Mouse (Mus musculus): ENCODE data around the gene Fam78b.

Fam78b gene

DNA sequence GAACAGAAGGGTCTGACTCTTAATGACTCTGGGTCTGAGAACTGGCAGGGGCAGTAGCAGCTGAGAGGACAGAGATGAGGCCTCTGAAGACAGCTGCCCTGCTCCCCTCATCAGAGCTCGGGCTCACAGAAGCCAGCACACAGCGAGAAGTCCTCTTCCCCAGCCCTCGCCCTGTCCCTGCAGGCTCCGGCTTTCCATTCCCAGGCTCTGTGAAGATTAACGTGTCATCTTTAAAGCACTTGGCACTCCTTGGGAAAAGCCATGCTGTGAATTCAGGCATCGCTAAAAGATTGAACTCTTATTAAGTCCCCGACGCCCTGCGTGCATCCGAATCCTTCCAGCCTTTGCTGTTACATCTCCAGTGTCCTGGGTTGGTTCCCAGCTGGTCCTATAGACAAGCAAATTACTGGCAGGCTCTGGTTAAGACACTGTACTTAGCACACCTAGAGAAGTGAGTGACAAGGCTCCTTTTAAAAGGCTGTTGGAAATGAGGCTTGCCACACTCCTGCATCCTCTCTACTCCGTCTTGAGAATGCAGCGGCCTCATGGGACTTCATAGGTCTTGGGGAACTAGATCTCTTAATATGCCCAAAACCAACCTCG, 30.9 kb downstream of the Fam78b start:
- DNase-seq (ENCODE audit: low read depth): no peak

GRCm38 (mm10) chr1:167034435-167034834, 33.2 kb downstream of the Fam78b start:
- peak; percentile 4 for DNase-seq (ENCODE audit: low read depth)

DNA sequence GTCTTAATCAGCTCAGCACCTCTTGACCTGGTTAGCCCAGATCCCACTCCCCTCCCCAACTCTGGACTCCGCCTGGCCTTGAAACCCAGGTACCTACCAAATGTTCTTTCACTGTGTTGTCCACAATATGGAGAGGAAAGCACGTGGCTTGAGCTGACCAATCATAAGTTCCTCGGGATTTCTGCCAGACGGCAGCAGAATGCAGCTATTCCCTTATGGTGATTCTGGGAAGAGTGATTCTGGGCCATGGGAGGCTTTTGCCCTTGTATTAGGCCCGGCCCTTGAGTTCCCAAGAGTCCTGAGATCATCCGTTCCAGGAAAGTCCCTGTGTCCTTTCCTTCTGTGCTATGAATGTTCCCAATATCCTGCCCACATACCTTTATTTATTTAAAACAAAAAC, 41.3 kb downstream of the Fam78b start:
- DNase-seq (ENCODE audit: low read depth): no peak

GRCm38 (mm10) chr1:167046169-167046927, 45.1 kb downstream of the Fam78b start:
- no peak for DNase-seq (ENCODE audit: low read depth)

- no peak for DNase-seq (ENCODE audit: low read depth)
Observed at GRCm38 (mm10) chr1:167050859-167051258, 49.6 kb downstream of the Fam78b start.

GRCm38 (mm10) chr1:167054029-167054428, 52.8 kb downstream of the Fam78b start:
- DNase-seq (ENCODE audit: low read depth): no peak

GRCm38 (mm10) chr1:167057543-167057942, 56.3 kb downstream of the Fam78b start:
- DNase-seq (ENCODE audit: low read depth): no peak

GRCm38 (mm10) chr1:167059550-167060285, 58.5 kb downstream of the Fam78b start:
- no peak for DNase-seq (ENCODE audit: low read depth)

DNA sequence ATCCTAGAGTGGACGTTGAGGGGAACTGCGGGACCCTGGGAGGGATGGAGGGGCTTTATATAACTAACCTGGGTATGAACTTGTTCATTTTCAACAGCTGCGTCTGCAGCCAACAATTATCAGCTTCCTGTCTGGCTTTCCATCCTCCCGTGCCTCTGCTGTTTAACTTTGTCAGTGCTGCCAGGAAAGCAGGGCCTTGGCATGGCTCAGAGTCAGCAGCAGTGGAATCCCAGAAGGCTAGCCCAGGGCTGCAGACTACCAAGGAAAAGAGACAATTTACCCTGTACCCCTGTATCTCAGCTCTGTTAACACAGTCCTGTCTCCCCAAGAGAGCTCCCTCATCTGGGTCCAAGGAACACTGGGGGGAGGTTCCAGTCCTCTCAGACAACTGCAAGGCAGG, 62.8 kb downstream of the Fam78b start:
- no peak for DNase-seq (ENCODE audit: low read depth)

- no peak for DNase-seq (ENCODE audit: low read depth)
Observed at GRCm38 (mm10) chr1:167065541-167065940, 64.3 kb downstream of the Fam78b start.

- DNase-seq (ENCODE audit: low read depth): no peak
Observed at GRCm38 (mm10) chr1:167065986-167066385, 64.8 kb downstream of the Fam78b start.

DNA sequence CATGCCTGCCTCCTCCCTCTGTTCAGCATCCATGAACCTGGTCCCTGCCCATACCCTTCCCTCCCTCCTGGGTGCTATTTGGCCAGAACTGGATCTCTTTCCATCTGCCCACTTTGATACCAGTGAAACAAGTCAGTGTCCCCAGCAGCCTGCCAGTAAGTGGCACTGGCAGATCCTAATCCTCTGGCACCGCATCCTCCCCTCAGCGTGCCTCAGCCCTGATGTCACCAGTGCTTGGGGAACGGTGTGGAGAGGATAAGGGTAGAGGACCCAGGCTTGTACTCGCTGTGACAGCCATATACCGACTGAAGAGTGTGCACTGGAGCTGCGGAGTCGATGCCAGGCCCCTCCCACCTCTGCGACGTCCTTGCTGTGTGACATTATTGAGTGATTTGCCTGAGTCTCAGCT, 65.7 kb downstream of the Fam78b start:
- DNase-seq (ENCODE audit: low read depth): no peak

GRCm38 (mm10) chr1:167069741-167070140, 68.5 kb downstream of the Fam78b start:
- no peak for DNase-seq (ENCODE audit: low read depth)

DNA sequence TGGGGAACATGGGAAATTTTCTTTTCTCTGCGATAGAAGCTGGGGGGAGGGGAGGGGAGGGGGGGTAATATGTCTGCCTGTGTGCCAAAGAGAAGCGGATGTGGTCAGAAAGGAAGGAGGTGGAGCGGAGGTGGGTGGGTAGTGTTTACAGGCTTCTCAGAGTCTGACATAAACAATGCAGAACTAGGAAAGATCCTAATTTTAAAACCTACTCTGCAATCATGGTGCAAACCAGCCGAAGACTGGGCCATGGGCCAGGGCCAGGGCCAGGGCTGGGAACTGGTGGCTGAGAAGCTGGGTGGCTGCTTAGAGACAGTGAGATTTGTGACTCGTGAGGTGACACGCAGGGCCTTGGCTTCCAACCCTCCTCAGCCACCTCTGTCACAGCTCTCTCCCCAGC, 69.1 kb downstream of the Fam78b start:
- DNase-seq (ENCODE audit: low read depth): no peak

- DNase-seq (ENCODE audit: low read depth): no peak
Observed at GRCm38 (mm10) chr1:167075726-167076125, 74.5 kb downstream of the Fam78b start.

GRCm38 (mm10) chr1:167079476-167079875, 78.3 kb downstream of the Fam78b start:
- peak; percentile 16 for DNase-seq (ENCODE audit: low read depth)

GRCm38 (mm10) chr1:167081946-167082345, 80.7 kb downstream of the Fam78b start:
- no peak for DNase-seq (ENCODE audit: low read depth)

DNA sequence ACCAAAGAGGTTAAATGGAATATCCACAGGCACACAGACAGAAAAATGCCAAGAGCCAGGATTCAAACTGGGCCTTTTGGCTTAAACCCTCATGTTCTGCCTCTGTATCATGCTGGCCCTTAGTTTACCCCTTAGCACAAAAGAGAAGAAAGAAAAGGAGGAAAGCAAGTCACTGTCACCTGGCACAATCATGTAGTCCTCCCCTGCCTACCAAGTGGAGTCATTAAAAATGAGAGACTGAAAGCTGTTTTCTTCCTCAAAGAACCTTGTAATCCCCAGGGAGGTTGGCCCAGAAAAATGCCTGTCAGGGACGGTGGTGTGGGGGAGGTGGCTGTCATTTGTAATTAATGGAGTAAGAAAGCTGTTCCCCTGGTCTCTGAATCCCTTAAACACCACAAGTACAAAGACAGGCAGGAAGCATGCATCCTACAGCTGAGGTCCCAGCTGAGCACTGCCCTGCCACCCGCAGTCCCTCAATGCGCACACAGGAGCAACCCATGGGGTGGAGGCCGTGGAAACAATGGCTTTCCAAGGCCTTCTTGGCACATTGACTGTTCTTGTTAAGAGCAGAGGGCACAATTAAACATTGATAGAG, 81.4 kb downstream of the Fam78b start:
- no peak for DNase-seq (ENCODE audit: low read depth)

- DNase-seq (ENCODE audit: low read depth): no peak
Observed at GRCm38 (mm10) chr1:167083181-167083580, 82.0 kb downstream of the Fam78b start.

DNA sequence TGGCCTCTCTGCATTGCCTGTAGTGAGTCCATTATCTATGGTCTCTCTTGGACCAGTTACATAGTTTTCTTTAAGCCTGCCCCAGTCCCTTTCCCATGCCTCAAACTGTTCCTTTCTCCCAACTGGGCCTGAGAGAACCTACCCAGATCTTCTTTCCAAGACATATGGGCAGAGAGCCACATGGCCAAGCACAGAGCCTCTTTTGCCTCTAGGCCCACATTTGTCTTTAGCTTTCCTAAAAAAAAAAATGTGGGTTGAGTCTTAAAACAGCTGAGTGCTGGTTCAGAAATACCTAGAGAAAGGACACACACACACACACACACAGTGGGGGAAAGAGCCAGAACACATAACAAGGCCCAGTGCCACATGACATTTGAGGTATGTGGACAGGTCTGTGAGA, 83.1 kb downstream of the Fam78b start:
- no peak for DNase-seq (ENCODE audit: low read depth)

- DNase-seq (ENCODE audit: low read depth): no peak
Observed at GRCm38 (mm10) chr1:167085461-167085860, 84.2 kb downstream of the Fam78b start.

- no peak for DNase-seq (ENCODE audit: low read depth)
Observed at GRCm38 (mm10) chr1:167090466-167090865, 89.2 kb downstream of the Fam78b start.

GRCm38 (mm10) chr1:167093551-167093950, 92.3 kb downstream of the Fam78b start:
- DNase-seq (ENCODE audit: low read depth): no peak
